Mouse (Mus musculus) common myeloid progenitor, adult 5-6 weeks (primary cell): ENCODE measurements around the gene Arv1. TPM values are rescaled to one million over a fixed set of nuclear protein-coding genes. Genes with fewer than 3 reads are reported as not detected.

Experiments
- ATAC-seq: replicated peaks from 2 replicates; pipeline ENCODE4 v1.8.0; 2016; ENCODE audit warnings: low read depth, mild to moderate bottlenecking, moderate TSS enrichment, inconsistent platforms; ENCODE audit not compliant: poor library complexity, severe bottlenecking
- total RNA-seq: library from RNA; stranded (forward); fragments of 200-1000, 187-1606 nt; gene quantifications from 2 replicates; pipeline ENCODE4 v1.2.3, GENCODE M21; 2017

The Arv1 gene
- 3.3 and 5.5 TPM in 2 replicates for total RNA-seq

DNA sequence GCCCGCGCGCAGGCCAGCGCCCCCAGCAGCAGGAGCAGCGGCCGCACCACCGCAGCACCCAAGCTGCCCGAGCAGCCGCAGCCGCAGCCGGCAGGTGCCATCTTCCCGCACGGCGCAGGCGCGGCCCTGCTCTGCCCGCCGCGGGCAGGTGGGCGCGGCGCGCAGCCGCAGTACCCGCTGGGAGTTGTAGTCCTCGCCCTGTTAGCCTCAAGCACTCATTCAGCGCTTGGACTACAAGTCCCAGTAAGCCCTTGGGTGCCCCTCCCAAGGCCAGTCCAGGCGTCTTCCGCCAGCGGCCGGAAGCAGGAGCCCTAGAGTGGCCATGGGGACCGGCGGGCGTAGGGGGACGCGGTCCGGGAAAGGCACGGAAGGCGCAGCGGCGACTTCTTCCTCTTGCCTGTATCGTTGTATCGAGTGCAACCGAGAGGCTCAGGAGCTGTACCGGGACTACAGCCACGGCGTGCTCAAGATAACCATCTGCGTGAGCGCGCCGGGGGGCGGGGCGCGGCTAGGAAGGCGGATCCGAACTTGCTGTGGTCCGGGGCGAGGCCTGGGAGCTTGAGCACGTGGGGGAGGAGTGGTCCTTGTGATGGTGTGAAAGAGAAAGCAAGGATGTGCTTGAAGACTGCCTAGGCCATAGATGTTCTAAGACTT is at the start of gene Arv1, which contains the start of gene Ttc13:
TSS of gene Arv1 (plus strand) at position 278 of the 654 bp plus-strand sequence.
TSS of gene Ttc13 (minus strand) at position 122 of the 654 bp plus-strand sequence.
- peak; percentile 96 for ATAC-seq

- no peak for ATAC-seq
These were observed 49.6 kb upstream of the Arv1 start for GRCm38 (mm10) chr8:124672345-124672744.

GRCm38 (mm10) chr8:124676661-124677060 is 45.3 kb upstream of the Arv1 start:
- ATAC-seq = no peak

DNA sequence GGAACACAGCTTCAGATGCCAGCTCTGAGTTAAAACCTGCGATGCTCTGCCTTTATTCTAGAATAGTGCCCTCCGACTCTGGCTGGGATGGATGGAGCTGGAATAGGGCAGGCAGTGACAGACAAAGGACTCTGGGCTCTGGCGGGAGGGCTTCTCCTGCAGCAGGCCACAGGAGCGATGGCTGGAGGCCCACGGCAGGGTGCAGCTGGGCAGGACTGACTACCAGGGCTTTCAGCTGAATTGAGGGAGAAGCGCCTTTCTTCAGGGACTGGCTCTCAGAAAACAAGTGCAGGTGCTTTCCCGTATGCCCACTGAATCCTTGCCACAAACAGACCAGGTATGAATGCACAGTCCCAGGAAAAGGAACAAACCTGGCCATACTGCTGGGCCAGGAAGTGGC is 44.9 kb upstream of the Arv1 start:
- no peak for ATAC-seq

DNA sequence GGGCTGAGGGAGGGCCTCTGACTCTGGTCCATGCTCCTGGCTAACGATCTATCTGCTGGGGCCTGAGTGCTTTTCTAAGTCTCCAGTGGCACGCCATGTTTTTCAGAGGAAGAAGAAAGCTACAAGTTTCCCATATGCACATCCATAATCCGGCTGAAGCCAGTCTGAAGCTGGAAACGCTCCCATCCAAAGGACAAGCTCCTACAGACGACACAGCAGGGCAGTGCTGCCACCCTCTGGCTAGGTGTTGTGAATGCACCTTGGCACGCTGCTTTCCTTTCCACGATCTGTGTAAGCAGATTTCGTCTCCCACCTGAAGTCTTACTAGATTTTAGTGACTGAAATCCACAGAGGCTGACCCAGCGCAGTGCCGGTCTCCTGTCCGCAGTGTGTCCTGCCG is 44.5 kb upstream of the Arv1 start:
- peak; percentile 80 for ATAC-seq

DNA sequence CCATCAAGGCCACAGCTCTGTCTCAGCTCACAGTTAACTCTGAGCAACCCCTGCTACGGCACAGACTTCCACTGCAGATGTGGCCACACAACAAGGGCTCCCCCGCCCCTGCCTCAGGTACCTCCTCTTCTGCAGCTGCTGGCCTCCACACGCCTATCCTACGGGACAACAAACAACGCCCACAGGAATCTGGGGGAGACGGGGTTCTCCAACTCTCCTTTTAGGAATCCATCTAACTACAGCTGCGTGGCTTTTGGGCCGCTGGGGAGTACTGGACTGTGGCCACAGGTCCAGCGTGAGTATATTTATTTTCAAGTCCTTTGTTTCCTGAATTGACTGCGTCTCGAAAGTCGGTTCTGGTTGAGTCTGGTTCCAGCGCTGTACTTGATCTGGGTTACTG is 43.7 kb upstream of the Arv1 start:
- no peak for ATAC-seq

- ATAC-seq = no peak
These were observed 40.7 kb upstream of the Arv1 start for GRCm38 (mm10) chr8:124681077-124681791.

DNA sequence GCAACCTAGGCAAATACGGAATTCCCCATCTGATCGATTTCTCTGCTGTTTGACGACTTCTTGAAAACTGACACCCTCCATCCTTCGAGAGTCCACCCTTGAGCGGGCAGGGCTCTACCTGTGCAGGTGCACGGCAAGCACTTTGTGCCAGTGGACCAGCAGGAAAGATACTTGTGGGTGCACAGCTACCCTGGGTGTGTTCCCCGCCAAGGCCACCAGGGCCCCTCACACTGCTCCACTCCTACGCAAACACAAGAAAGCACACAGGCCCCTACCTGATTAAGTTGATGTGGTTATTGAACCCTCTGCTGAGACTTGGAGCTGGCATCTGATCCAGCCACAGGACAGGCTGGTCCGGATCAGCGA is 40.2 kb upstream of the Arv1 start:
- ATAC-seq = no peak

DNA sequence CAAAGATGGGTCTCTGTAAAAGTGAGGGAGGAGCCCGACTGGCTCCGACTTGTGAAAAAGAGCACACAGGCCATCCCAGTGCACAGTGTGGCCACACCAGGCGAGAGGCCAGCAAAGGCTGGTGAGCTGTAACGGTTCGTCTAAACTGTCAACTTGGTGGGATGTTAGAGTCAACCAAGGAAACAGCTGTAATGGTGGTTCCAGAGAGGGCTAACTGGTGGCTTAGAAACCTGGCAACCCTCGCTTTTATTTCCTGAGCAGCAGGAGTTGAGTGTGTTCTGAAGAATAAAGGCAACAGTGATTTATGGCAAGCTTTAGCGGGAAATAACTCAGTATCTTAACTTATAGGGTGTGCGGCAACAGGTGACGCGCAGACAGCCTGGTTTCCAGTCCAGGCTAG is 39.7 kb upstream of the Arv1 start:
- ATAC-seq = no peak

- no peak for ATAC-seq
These were observed 33.0 kb upstream of the Arv1 start for GRCm38 (mm10) chr8:124688899-124689298.

GRCm38 (mm10) chr8:124691706-124692105 is 30.2 kb upstream of the Arv1 start:
- no peak for ATAC-seq

GRCm38 (mm10) chr8:124695424-124696100 is 26.4 kb upstream of the Arv1 start:
- ATAC-seq = no peak

- no peak for ATAC-seq
These were observed 21.7 kb upstream of the Arv1 start for GRCm38 (mm10) chr8:124700271-124700670.

DNA sequence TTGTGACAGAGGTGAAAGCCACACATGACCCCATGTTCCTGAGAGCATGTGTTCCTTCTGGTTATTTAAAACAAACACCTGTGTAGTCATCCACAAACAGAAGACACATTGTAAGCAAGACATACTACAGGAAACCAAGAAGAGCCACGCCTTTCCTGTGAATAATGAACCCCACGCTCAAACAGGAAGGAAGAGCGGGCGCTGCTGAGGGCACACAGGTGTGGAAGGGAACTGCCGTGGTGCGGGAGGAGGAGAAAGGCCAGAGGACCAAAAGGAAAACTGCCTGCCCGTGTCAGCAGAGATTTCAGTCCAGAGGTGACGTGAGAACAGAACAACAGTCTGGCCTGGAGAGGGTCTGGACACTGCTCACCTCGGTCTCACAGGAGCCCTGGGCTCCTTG is 20.9 kb upstream of the Arv1 start:
- no peak for ATAC-seq

DNA sequence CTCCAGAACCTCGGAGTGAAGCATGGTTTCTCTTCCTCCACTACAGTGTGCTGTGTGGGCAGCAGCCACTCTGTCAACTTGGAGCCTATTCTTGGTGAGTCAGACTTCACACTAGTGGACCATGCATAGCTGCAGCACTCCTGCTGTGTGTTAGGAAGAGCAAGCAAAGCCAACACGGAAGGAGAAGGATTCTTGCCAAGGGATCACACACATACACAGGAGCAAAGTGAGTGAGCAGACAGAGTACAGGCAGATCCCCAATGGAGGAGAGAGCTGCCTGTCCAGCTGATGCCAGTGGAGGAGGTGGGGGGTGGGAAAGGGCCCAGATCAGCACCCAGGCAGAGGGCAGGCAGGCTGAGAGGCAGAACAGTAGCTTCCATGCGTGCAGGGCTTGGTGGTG is 19.8 kb upstream of the Arv1 start:
- no peak for ATAC-seq

GRCm38 (mm10) chr8:124703526-124703925 is 18.4 kb upstream of the Arv1 start:
- no peak for ATAC-seq

DNA sequence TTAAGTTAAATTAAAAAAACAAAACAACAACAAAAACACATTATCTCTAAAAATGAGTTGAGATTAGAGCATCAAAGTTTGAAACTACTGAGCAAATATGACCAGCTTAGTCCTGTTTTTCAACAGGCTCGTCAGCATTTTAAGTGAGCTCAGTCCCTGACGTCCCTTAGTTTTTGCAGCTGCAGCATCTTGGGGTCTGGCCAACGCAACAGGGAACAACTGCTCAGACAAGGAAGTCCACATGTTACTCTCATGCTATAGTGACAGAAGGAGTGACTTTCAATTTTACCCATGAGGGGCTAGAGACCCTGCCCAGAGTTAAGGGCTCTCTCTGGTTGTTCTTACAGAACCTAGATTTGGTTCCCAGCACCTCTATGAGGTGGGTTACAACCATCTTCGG is 17.6 kb upstream of the Arv1 start:
- no peak for ATAC-seq

DNA sequence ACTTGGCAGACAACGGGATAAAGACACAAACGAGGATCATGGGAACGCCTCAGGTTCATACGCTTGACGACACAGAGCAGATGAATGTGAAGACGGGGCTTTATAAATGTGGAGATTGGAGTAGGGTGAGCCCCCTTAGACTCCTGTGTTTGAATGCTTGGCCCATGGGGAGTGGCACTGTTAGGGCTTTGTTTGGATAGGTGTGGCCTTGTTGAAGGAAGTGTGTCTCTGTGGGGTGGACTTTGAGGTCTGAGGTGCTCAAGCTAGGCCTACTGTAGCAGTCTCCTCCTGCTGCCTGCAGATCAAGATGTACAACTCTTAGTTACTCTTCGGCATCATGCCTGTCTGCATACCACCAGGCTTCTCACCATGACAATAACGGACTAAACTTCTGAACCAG is 16.1 kb upstream of the Arv1 start:
- no peak for ATAC-seq

DNA sequence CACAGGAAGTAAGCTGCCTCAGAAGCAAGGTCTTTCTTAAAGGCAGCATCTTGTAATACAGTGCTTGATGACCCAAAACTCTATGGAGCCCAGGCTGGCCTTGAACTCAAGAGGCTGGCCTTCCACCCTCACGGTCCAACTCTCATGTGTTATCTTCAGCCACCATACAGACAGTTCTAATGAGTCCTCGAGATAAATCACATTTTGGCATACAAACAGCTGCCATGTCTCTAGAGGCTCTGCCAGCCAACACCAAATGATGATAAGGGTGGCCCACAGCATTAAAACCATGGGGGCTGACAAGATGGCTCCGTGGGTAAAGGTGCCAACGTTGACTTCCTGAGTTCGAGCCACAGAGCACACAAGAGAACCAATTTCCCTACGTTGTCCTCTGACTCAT is 8.7 kb upstream of the Arv1 start:
- ATAC-seq = peak; percentile 66

DNA sequence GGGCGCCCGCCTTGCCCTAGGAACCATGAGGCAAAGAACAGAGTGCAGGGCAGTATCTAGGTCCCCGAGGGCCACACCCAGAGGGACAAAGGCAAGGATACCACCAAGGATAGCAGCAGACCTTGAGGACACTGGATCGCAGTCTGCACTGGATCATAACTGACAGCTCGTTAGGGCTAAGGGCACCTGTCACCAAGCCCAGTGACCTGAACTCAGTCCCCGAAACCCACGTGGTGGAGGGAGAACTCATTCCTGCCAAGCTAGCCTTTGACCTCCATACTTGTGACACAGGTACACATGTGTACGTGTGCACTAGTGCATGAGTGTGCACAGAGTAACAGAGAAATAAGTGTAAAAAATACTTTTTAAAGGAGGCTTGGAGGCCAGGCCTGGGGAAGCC is 6.2 kb upstream of the Arv1 start:
- ATAC-seq = no peak

GRCm38 (mm10) chr8:124720133-124720532 is 1.8 kb upstream of the Arv1 start:
- ATAC-seq = no peak
